Mouse (Mus musculus): ENCODE results near the gene AA467197.

- TF ChIP-seq CTCF (IDR thresholded peaks at IDR 0.05; ENCODE audit: low read depth, low read length), result no peak
- no peak for TF ChIP-seq POLR2A (IDR thresholded peaks at IDR 0.05; ENCODE audit: extremely low read depth, insufficient read depth, low read length)
Observed at GRCm38 (mm10) chr2:122625930-122626329, 10.9 kb upstream of the AA467197 start.
